Mouse (Mus musculus): ENCODE results near the gene Lcn4.

GRCm38 (mm10) chr2:26637316-26637932, 33.7 kb downstream of the Lcn4 start:
- no peak for TF ChIP-seq NANOG (IDR thresholded peaks at IDR 0.05; ENCODE audit: borderline replicate concordance, low read length)
- TF ChIP-seq CTCF (conservative IDR thresholded peaks at IDR 0.05; ENCODE audit: low read length), result no peak
- no peak for TF ChIP-seq POU5F1 (IDR thresholded peaks at IDR 0.05; ENCODE audit: borderline replicate concordance, low read length)
